Mouse (Mus musculus): Measurements from ENCODE around the gene Rfpl4.
"Not testable (repeated sequence)": the region's sequence is repeated elsewhere in the genome, so short reads cannot be mapped to it uniquely, and the experiment has no call there.

Rfpl4 gene

DNA sequence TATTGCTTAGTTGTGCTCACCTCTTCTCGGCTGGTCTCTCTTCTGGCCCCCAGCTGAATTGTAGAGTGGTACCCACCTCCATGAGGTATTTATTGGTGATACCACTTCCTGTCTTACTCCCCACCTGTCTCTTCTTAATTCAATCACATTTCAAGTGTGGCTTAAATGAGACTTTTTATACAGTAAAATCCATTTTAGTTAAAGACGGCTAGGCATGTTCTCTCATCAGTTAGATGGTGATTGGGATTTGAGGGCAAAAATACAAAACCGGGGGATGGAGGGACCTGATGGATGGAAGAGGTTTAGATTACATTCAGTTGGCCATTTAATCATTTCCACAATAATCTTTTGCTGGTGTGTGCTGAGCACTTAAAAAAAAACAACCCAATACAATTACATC is at the start of gene Rfpl4:
TSS of gene Rfpl4 (minus strand) at position 101 of the 400 bp plus-strand sequence.
- DNase-seq (ENCODE audit: low read depth in 1 of 2, low spot score in 2 of 2): no peak

DNA sequence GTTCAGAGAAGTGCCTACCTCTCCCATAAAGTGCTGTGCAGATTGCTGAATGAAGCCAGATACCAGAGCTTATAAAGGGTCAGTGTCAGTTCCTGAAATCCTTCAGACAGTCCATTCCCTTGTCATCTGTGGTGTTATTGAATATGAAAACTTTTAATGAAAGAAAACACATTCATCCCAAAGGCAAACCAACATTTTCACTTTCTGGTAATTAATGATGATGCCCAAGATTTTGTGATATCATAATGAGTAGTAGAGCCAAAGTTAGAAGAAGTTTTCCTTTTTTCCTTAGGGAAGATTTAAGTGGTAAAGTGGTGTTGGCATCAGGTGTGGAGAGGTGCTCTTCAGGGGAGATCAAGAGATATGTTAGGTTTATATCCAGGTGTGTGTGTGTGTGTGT is 32.8 kb upstream of the Rfpl4 start, which contains the start of gene Vmn1r55:
TSS of gene Vmn1r55 (minus strand) at position 101 of the 400 bp plus-strand sequence.
- DNase-seq (ENCODE audit: low read depth in 1 of 2, low spot score in 2 of 2): not testable (repeated sequence)

DNA sequence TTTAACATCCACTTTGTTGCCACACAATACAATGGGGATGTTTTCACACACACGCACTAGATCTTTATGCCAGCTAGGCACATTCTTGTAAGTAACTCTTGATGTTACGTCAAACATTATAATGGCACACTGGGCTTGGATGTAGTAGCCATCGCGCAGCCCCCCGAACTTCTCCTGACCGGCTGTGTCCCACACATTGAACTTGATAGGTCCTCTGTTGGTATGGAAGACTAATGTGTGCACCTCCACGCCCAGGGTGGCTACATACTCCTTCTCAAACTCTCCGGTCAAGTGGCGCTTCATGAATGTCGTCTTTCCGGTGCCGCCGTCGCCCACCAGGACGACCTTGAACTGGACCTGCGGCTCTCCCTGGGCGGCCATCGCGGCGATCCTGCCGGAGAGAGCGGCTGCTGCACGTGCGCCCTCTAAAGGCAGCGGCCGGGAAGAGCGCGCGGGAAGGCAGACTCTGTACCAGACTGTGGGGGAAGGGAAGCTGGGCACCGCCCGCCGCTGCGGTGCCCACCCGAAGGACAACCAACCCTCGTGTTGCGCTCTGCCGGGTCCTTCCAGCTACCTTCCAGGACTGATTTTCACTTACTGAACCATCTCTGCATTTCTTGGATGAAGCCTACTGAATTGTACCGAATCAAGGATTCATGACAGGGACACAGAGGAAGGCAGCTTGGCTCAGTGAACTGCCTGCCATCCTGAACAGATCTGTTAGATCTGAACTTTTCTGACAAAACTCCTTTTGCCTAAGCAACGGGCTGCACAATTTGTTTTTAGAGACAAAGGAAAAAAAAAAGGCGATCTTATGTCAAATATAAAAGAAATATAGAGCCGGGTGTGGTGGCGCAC is 9.0 kb upstream of the Rfpl4 start, which contains the start of gene Rasl2-9:
TSS of gene Rasl2-9 (minus strand) at position 402 of the 858 bp plus-strand sequence.
- DNase-seq (ENCODE audit: low read depth in 1 of 2, low spot score in 2 of 2): peak; percentile 20 to 66

DNA sequence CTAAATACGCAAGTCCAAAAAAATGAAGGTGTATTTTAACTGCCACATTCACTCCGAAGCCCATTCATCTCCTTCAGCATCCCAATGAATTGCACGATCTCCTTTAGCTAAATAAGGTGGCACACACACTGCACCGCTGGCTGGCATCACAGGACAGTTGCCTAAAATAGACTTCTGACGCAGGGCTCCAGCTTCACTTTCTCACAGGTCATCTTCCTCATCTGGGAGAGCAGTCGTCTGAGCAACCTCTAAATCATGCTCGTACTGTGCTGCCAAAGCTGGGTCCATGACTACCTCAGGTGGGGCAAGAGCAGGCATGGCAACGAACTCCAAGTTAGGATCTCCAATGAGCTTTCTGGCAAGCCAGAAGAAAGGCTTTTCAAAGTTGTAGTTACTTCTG is 8.3 kb upstream of the Rfpl4 start:
- no peak for DNase-seq (ENCODE audit: low read depth in 1 of 2, low spot score in 2 of 2)

DNA sequence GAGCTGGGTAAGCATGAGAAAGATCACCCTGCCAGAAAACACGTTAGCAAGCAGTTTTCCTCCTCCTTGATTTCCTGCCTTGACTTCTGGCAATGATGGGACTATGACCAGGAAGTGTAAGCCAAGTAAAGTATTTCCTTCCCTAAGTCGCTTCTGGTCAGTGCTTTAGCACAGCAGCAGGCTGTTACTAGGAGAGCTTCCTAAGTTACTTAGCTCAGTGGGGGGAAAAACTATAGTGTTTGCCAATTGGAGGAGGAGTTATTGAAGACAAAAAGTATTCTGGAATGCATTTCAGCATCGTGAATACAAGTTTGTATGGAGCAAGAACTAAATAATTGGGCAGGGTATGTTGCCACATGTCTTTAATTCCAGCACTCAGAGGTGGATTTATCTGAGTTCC is 4.0 kb downstream of the Rfpl4 start:
- no peak for DNase-seq (ENCODE audit: low read depth in 1 of 2, low spot score in 2 of 2)

DNA sequence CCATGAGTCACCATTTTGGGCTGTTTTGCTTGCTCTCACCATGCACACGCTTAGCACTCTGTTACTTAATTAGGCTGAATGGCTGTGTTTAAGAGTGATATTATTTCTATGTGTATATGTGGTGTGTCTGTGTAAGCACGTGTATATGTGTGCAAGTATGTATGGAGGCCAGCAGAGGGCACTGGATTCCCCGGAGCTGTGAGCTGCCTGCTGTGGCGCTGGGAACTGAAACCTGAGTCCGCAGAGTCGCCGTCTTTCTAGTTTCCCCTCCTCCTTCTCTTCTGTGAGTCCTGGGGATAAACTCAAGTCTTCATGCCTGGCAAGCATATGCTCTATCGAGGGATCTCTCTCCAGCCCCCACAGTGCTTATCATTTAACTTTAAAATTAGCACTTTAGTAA is 7.4 kb downstream of the Rfpl4 start:
- no peak for DNase-seq (ENCODE audit: low read depth in 1 of 2, low spot score in 2 of 2)

DNA sequence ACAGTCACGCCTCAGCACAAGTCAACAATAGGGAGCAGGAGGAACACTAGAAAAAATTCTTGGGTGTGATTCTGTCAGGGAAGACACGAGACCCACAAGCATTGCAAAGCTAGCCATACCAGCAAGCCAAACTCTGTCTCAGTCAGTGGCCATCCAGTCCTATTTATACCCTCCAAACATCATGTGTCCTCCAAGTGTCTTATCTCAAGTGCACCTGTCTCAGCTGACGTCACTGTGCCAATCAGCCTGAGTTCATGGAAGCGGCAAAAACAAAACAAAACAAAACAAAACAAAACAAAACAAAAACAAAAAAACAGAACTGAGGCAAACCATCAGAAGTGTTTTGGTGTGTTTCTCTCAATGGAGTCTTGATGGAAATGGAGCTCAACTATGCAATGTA is 8.5 kb downstream of the Rfpl4 start:
- DNase-seq (ENCODE audit: low read depth in 1 of 2, low spot score in 2 of 2): no peak

DNA sequence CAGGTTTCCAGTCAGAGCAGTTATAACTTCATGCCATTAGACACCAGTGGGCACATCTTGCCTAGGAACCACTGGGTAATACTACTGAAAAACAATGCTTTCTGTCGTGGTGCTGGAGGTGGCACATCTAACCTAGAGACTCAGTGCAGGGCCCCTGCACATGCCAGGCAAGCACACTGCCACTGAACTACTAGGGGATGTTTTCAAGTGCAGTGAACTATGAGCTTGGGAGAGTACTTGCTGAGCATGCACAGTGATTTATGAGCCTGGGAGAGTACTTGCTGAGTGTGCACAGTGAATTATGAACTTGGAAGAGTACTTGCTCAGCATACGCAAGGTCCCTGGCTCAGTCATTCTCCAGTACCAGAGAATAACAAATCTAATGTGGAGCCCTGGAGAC is 14.2 kb downstream of the Rfpl4 start:
- DNase-seq (ENCODE audit: low read depth in 1 of 2, low spot score in 2 of 2): no peak

DNA sequence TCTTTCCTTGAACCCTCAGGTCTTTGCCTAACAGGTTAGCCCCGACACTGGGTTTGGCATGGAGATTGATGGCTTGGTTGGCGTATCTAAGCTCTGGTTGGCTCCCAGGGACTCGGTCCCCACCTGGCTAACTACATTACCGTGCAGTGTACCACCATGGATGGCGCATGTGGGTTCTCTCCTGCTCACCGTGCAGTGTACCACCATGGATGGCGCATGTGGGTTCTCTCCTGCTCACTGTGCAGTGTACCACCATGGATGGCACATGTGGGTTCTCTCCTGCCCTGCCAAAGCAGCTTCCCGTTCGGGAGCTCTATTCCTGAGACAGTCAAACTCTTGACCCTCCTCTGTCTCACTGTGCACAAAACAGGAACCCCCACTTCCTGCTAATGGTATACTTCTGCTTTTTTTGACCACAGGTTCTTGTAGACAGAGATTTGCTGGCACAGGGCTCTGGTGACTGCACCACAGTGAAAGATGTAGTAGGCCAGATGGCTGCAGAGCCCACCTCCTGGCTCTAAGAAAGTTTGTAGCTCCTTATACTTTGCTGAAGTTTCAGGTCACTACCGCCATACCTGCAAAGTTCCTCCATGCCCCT is 15.6 kb downstream of the Rfpl4 start:
- peak; percentile 51 to 61 for DNase-seq (ENCODE audit: low read depth in 1 of 2, low spot score in 2 of 2)

DNA sequence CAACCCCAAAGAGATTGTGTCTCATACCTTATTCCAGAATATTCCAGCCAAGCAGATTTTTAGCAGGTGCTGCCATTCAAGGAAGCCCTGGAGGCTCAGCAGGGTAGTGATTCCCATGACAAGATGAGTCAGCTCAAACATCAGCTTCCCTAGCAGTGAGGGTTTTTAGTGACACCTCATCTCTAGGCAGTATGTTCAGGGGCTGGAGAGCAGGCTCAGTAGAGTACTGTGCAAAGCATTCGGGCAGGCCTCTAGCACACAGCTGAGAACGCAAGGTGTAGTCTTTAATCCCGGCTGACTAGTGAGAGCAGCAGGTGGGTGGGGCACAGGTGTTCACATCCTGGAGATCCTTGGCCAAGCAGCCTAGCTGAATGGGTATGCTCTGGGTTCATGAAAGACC is 17.0 kb downstream of the Rfpl4 start:
- no peak for DNase-seq (ENCODE audit: low read depth in 1 of 2, low spot score in 2 of 2)

DNA sequence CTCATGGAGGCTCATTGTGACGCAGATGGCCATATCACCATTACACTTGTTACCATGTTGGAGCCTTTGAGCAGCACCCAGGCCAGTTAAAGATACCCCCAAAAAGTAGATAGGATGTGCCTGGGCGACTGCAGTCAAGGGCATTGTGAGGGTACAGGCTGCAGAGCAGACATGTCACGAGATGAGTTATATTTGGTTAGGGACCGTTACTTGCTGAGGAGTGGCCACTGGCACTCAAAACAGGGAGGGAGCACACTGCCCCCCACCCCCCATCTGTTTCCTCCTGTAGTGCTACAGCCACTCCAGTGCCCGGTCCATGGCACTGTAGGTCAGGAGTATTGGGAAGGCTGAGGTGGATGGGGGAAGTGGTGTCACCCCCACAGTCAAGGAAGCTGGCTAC is 18.0 kb downstream of the Rfpl4 start:
- DNase-seq (ENCODE audit: low read depth in 1 of 2, low spot score in 2 of 2): no peak

DNA sequence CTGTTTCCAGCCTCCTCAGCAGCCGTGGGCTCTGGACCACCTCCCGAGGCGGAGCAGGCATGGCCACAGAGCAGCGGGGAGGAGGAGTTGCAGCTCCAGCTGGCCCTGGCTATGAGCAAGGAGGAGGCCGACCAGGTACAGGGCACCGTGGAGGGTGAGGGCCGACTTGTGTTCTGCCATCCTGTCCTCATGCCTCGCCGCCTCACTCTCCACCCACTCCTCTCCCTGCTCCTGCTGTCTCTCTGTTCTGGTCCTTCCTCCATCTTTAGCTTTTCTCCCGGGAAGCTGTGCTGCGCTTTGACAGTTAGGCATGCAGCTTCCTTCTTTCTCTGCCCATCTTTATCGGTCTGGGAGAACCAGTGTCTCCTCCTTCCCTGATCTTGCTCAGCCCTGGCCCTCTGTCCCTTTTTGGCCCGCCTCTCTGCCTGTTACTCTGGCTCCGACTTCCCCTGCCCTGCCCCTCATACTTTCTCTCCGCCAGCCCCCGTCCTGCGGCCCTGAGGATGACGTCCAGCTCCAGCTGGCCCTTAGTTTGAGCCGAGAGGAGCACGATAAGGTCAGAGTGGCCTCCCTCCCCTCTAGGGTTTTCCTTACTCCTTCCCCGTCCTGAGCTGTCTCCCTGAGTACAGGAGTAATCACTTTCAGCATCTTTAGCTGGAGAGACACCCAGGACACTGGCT is 23.8 kb downstream of the Rfpl4 start:
- no peak for DNase-seq (ENCODE audit: low read depth in 1 of 2, low spot score in 2 of 2)

DNA sequence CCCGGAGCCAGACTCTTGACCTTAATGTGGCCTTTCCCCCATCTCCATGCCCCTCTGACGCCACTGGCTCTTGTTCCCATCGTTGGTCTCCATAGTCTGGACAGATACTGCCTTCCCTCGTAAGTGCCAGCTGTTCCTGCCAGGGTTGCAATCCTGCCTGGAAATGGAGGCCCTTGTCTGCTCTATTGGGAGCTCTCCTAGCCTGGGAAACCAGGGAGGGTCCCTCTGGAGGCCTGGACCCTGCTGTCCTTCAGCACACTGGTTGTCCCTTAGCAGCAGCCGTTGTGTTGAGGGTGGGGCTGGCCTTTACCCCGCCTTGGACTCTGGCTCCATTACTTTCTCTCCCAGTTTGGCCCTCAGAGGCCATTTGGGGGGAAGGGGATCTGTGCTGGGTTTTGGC is 24.4 kb downstream of the Rfpl4 start:
- no peak for DNase-seq (ENCODE audit: low read depth in 1 of 2, low spot score in 2 of 2)

DNA sequence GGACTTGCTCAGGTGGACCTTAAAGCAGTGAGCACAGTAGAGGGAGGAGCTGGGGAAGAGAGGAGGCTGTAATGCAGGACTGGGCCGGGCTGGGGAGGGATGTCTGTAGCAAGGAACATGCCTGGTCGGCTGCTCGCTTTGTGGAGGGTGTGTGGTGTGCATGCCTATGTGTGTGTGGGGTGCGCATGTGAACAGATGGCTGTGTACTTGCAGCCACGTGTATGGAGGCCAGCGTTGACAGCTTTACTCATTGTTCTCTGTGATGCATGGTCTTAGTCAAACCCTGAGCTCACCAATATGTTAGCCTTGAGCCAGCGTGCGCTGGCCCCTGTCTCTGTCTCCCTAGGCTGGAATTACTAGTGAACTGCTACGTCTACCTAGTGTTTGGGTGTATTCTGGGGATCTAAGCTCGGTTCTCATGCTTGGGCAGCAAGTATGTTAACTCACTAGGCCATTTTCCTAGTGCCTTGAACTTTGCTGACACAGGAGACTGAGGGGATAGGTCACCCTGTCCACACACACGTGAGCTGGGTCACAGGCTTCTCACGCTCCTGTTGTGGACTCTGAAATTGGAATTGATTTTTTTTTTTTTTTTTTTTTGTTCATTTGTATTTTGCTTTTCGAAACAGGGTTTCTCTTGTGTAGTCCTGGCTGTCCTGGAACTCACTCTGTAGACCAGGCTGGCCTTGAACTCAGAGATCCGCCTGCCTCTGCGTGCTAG is 25.6 kb downstream of the Rfpl4 start:
- no peak for DNase-seq (ENCODE audit: low read depth in 1 of 2, low spot score in 2 of 2)

DNA sequence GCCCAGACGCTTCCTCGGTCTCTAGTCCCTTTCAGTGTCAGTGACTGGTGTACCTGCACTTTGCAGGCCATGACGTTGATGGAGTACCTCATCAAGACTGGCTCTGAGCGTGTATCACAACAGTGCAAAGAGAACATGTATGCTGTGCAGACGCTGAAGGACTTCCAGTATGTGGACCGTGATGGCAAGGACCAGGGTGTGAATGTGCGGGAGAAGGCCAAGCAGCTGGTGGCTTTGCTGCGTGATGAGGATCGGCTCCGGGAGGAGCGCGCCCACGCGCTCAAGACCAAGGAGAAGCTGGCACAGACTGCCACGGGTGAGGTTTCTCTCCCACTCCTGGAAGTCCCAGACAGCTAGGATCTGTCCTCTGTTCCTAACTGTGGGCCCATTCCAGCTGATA is 26.9 kb downstream of the Rfpl4 start:
- DNase-seq (ENCODE audit: low read depth in 1 of 2, low spot score in 2 of 2): no peak

DNA sequence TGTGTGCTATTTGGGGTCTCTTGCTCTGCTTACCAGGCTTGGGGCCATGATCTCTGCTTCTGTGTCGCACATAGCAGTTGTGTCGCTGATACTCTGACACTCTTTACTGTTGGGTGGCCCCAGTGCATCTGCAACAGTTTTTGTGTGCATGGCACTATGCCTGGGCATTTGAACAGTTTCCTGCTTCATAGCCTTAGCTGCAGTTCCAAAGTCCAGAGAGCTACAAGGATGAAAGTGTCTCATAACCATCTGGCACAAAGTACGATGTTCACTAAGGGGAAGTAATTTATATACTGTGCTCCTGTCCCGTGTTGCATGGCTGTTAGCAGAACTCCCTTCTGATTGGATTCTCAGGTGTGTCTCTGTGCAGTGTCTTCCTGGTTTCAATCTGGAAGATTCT is 28.9 kb downstream of the Rfpl4 start:
- no peak for DNase-seq (ENCODE audit: low read depth in 1 of 2, low spot score in 2 of 2)

DNA sequence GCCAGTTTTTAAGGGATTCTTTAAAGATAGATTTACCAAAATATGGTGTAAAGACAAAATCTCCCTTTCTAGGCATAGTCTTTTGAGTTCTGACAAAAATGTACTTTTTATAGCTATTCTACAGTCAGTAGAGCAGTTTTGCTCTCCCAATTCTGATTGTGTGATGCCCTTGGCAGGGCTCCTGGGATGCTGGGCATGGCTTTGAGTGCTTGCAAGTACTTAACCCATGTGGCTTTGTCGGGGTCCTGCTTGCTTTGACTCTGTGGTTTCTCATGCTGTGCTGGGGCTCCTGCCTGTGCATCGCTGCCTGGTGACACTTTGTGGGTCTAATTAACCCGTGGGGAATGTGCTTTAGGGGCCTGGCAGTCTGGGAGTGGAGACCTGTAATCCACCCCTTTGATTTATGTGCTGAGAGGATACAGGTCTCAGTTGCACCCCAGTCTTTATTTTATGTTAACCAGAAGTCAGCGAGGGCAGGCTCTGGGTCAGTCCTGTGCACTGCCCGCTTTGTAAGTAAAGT is 29.8 kb downstream of the Rfpl4 start:
- no peak for DNase-seq (ENCODE audit: low read depth in 1 of 2, low spot score in 2 of 2)

DNA sequence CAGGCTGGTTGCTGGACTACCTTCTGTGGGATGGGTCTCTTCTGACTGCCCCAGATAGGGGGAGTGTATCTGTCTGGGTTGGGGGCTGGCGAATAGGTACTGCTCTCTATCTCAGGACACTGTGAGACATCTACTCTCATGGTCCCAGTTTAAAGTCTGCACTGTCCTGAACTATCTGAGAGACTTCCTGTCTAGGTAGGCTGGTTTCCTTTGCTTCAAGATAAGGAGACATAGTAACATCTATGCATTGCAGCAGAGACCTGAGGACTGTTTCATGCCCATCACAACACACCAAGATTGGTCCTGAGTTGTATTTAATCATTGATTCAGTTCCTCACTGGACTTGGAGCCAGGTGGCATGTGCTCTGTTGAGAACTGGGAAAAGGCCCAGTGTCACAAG is 31.2 kb downstream of the Rfpl4 start:
- no peak for DNase-seq (ENCODE audit: low read depth in 1 of 2, low spot score in 2 of 2)

DNA sequence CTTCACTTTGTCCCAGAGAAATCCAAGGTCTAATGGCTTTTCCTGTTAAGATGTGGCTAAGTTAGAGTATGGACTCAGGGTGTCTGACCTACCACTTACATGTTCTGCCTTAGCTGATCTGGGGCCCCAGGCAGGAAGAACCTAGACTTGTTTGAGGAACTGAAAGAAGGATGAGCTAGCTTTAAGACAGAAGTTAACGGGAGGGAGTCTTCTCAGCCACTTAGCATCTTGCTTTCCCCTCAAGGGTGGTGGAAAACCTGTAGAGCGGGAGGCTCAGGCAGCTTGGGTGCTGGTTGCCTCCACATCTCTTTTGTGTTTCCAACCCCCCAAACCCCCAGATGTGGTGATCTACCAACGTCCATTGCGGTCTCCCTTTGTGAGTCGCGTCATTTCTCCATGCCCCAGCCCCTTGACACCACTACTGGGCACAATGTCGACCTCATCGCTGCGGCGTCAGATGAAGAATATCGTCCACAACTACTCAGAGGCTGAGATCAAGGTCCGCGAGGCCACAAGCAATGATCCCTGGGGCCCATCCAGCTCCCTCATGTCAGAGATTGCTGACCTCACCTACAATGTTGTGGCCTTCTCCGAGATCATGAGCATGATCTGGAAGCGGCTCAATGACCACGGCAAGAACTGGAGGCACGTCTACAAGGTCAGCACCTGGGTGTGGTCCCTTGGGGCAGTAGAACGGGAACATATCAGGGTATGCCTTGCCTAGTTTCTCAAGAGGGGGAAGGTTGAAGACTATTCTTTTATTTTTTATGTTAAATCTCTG is 33.2 kb downstream of the Rfpl4 start:
- DNase-seq (ENCODE audit: low read depth in 1 of 2, low spot score in 2 of 2): peak in 1 of 2 experiments; percentile 52

DNA sequence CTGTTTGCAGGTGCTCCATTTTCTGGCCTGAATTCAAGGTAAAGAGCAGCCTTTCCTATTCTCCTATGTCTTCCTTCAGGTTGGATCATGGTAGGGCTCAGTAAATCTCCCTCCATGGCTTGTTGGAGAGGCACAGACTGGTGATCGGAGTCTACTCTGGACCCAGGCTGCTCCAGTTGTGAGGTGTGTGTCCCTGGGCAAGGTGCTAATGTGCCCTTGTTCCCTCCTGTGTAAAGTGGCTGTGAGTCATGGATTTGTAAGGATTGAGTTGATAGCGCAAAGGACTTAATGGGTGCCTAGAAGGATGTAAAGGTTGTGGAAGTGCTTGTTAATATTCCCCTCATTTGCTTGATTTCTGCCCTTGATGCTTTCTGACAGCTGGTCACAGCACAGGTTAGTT is 34.8 kb downstream of the Rfpl4 start:
- no peak for DNase-seq (ENCODE audit: low read depth in 1 of 2, low spot score in 2 of 2)

Measured in monocyte, adult 2 months (primary cell).